Mouse (Mus musculus): ENCODE results near the gene Herc2. TPM values are rescaled to one million over a fixed set of nuclear protein-coding genes. Genes with fewer than 3 reads are reported as not detected.

Herc2 gene
- total and polyA plus RNA-seq, 3 experiments = 14.6 to 41.0 (median 34.8) TPM

DNA sequence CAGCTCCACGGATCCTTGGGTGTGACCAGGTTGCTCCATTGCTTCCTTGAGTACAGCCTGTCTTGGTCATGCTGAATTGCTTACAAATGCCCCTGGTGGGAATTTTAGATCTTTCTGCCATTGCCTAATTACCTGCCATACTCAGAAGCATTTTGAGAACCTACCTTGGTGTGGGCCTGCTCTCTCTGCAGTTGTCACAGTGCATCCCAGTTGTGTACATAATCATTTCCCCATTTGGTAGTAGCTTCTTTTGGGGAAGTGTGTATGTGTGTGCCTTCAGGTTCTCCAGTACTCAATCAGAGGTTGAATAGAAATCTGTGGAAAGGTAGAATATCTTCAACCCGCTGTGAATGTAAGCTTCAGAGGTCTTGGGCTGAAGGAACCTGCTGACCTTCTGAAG is 153.3 kb downstream of the Herc2 start:
- no peaks in the 10 kb centered on the region; the same call in 1 of the 2 replicates for H3K36me3 ChIP-seq (ENCODE audit: control insufficient read depth, insufficient read depth, low read length)
- no peak overlapping the region for H3K4me3 ChIP-seq
- no peak overlapping the region for H3K9ac ChIP-seq (ENCODE audit: low read depth, low read length)
- intact Hi-C loops (cut with DNase I) = loop anchor here (10.0 kb wide), 1 partner anchor 268 kb away; no protein-coding TSS in a partner anchor
- no peaks in the 10 kb centered on the region for H3K27me3 ChIP-seq (ENCODE audit: control insufficient read depth, insufficient read depth, low read length)
- no peak for DNase-seq
- TF ChIP-seq EP300 (IDR thresholded peaks at IDR 0.05; ENCODE audit: insufficient read depth, low read depth, low read length) (no peak), CTCF (IDR thresholded peaks at IDR 0.05) (no peak), POLR2A (IDR thresholded peaks at IDR 0.05; ENCODE audit: insufficient read depth, low read depth, low read length) (no peak)
- no peaks in the 10 kb centered on the region for H3K79me2 ChIP-seq (replicated peaks; ENCODE audit: control insufficient read depth, insufficient read depth, low read length)
- no peaks in the 10 kb centered on the region for H3K4me1 ChIP-seq (ENCODE audit: control insufficient read depth, insufficient read depth, low read length)
- WGBS = 89% methylated on average over 2 of the region's 2 CpGs
- H3K27ac ChIP-seq = no peak overlapping the region

GRCm38 (mm10) chr7:56204877-56205276 is 154.9 kb downstream of the Herc2 start:
- H3K79me2 ChIP-seq (replicated peaks; ENCODE audit: control insufficient read depth, insufficient read depth, low read length) = no peaks in the 10 kb centered on the region
- TF ChIP-seq CTCF (IDR thresholded peaks at IDR 0.05) (no peak), EP300 (IDR thresholded peaks at IDR 0.05; ENCODE audit: insufficient read depth, low read depth, low read length) (no peak)
- 81% methylated on average over 3 of the region's 3 CpGs for WGBS
- H3K27ac ChIP-seq = no peak overlapping the region
- H3K27me3 ChIP-seq (ENCODE audit: control insufficient read depth, insufficient read depth, low read length) = no peaks in the 10 kb centered on the region
- DNase-seq = no peak
- H3K36me3 ChIP-seq (ENCODE audit: control insufficient read depth, insufficient read depth, low read length) = no peaks in the 10 kb centered on the region; the same call in 1 of the 2 replicates
- no peak overlapping the region for H3K9ac ChIP-seq (ENCODE audit: low read depth, low read length)
- no peak overlapping the region for H3K4me3 ChIP-seq
- no peaks in the 10 kb centered on the region for H3K4me1 ChIP-seq (ENCODE audit: control insufficient read depth, insufficient read depth, low read length)
- intact Hi-C loops (cut with DNase I) = loop anchor here (10.0 kb wide), 1 partner anchor 270 kb away; no protein-coding TSS in a partner anchor

DNA sequence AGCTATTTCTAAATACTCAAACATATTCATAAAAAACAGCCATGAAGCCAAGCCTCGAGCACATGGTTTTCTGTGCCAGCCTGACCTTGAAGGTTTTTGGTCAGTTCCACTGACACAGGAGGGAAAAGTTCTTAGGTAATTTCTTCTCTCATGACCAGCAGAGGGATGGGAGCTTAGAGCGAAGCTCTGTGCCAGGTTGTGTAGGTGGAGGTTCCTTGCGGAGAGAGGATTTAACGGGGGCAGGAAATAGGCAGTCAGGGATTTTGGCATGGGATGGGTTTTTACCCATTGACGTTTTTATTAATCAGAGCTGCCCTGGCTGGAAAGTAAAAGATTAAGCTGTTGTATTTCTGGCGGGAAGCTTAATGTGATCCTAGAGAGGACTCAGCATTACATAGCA is 170.8 kb downstream of the Herc2 start:
- no peak for DNase-seq
- no peaks in the 10 kb centered on the region; the same call in 1 of the 2 replicates for H3K36me3 ChIP-seq (ENCODE audit: control insufficient read depth, insufficient read depth, low read length)
- H3K4me3 ChIP-seq = no peak overlapping the region
- TF ChIP-seq CTCF (IDR thresholded peaks at IDR 0.05) = no peak
- TF ChIP-seq EP300 (IDR thresholded peaks at IDR 0.05; ENCODE audit: insufficient read depth, low read depth, low read length) = no peak
- no peak overlapping the region for H3K27ac ChIP-seq
- H3K4me1 ChIP-seq (ENCODE audit: control insufficient read depth, insufficient read depth, low read length) = no peaks in the 10 kb centered on the region
- no peaks in the 10 kb centered on the region for H3K27me3 ChIP-seq (ENCODE audit: control insufficient read depth, insufficient read depth, low read length)
- 85% methylated on average over 6 of the region's 6 CpGs for WGBS
- H3K79me2 ChIP-seq (replicated peaks; ENCODE audit: control insufficient read depth, insufficient read depth, low read length) = no peaks in the 10 kb centered on the region
- no peak overlapping the region for H3K9ac ChIP-seq (ENCODE audit: low read depth, low read length)
- intact Hi-C loops (cut with DNase I) = no loop called here

DNA sequence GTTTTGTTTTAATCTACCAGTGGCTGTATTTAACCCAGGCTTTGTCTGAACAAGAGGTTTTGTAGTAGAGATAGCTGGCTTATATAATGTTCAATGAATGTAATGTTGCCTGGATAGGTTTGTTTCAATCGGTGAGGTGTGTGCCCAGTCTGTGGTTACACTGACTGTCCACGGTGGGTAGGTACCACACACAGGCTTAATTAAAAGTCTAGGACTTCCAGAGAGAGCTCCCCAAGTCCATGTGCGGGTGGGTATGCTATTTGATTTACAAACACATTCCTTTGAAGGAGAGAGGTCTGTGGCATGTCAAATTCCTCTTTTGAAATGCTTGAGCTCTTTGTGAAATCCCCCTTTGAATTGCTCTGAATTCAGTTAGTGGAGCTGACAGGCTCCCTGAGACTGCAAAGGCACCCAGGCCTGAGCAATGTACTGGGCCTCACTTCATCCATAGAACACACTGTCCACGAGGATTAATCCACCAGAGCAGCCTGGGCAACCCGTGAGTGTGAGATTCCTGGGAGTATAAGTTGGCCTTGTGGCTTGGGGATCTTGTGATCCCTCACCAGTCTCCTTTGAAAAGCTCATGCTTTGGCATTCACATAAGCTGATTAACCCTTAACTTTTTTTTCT is 185.9 kb downstream of the Herc2 start:
- no peak overlapping the region for H3K27ac ChIP-seq
- TF ChIP-seq POLR2A (IDR thresholded peaks at IDR 0.05; ENCODE audit: insufficient read depth, low read depth, low read length) (no peak), CTCF (IDR thresholded peaks at IDR 0.05) (no peak), EP300 (IDR thresholded peaks at IDR 0.05; ENCODE audit: insufficient read depth, low read depth, low read length) (no peak)
- no peaks in the 10 kb centered on the region for H3K36me3 ChIP-seq (ENCODE audit: control insufficient read depth, insufficient read depth, low read length)
- intact Hi-C loops (cut with DNase I) = no loop called here
- DNase-seq = no peak
- no peaks in the 10 kb centered on the region for H3K79me2 ChIP-seq (replicated peaks; ENCODE audit: control insufficient read depth, insufficient read depth, low read length)
- 65% methylated on average over 5 of the region's 5 CpGs for WGBS
- no peaks in the 10 kb centered on the region for H3K4me1 ChIP-seq (ENCODE audit: control insufficient read depth, insufficient read depth, low read length)
- H3K9ac ChIP-seq (ENCODE audit: low read depth, low read length) = no peak overlapping the region
- H3K4me3 ChIP-seq = no peak overlapping the region
- no peaks in the 10 kb centered on the region for H3K27me3 ChIP-seq (ENCODE audit: control insufficient read depth, insufficient read depth, low read length)

GRCm38 (mm10) chr7:56236617-56237016 is 186.6 kb downstream of the Herc2 start:
- H3K36me3 ChIP-seq (ENCODE audit: control insufficient read depth, insufficient read depth, low read length) = no peaks in the 10 kb centered on the region
- H3K4me3 ChIP-seq = no peak overlapping the region
- no peak overlapping the region for H3K9ac ChIP-seq (ENCODE audit: low read depth, low read length)
- no peaks in the 10 kb centered on the region for H3K4me1 ChIP-seq (ENCODE audit: control insufficient read depth, insufficient read depth, low read length)
- 86% methylated on average over 3 of the region's 3 CpGs for WGBS
- DNase-seq = no peak
- H3K27me3 ChIP-seq (ENCODE audit: control insufficient read depth, insufficient read depth, low read length) = no peaks in the 10 kb centered on the region
- TF ChIP-seq POLR2A (IDR thresholded peaks at IDR 0.05; ENCODE audit: insufficient read depth, low read depth, low read length) = no peak
- TF ChIP-seq EP300 (IDR thresholded peaks at IDR 0.05; ENCODE audit: insufficient read depth, low read depth, low read length) = no peak
- TF ChIP-seq CTCF (IDR thresholded peaks at IDR 0.05) = no peak
- H3K79me2 ChIP-seq (replicated peaks; ENCODE audit: control insufficient read depth, insufficient read depth, low read length) = no peaks in the 10 kb centered on the region
- no peak overlapping the region for H3K27ac ChIP-seq
- intact Hi-C loops (cut with DNase I) = no loop called here

GRCm38 (mm10) chr7:56239543-56239942 is 189.5 kb downstream of the Herc2 start, which contains the start of gene Oca2:
TSS of gene Oca2 (plus strand) at chr7:56239760.
- WGBS = 51% methylated on average over 3 of the region's 3 CpGs

More at GRCm38 (mm10) chr7:56239543-56239942, 189.5 kb downstream of the Herc2 start, which contains the start of gene Oca2:
- TF ChIP-seq CTCF (IDR thresholded peaks at IDR 0.05) (no peak), POLR2A (IDR thresholded peaks at IDR 0.05; ENCODE audit: insufficient read depth, low read depth, low read length) (no peak), EP300 (IDR thresholded peaks at IDR 0.05; ENCODE audit: insufficient read depth, low read depth, low read length) (no peak)
- no peaks in the 10 kb centered on the region for H3K4me1 ChIP-seq (ENCODE audit: control insufficient read depth, insufficient read depth, low read length)
- no peak within 1 kb of the TSS for H3K9ac ChIP-seq (ENCODE audit: low read depth, low read length)
- intact Hi-C loops (cut with DNase I) = no loop called here
- H3K36me3 ChIP-seq (ENCODE audit: control insufficient read depth, insufficient read depth, low read length) = no peaks in the 10 kb centered on the region
- H3K27ac ChIP-seq = no peak within 1 kb of the TSS
- H3K79me2 ChIP-seq (replicated peaks; ENCODE audit: control insufficient read depth, insufficient read depth, low read length) = no peaks in the 10 kb centered on the region
- H3K4me3 ChIP-seq = no peak within 1 kb of the TSS
- no peak for DNase-seq
- no peaks in the 10 kb centered on the region for H3K27me3 ChIP-seq (ENCODE audit: control insufficient read depth, insufficient read depth, low read length)

All from heart, adult 2 months (tissue).